Mouse (Mus musculus) liver, embryonic 14 days (tissue): ENCODE results near the gene Hps4. TPM values are rescaled to one million over a fixed set of nuclear protein-coding genes. Genes with fewer than 3 reads are reported as not detected.

ENCODE experiments used
- polyA plus RNA-seq: library from polyadenylated mRNA; depleted of rRNA; stranded (reverse); fragments of >200 nt; gene quantifications from 2 replicates; pipeline ENCODE4 v1.2.3, GENCODE M21; 2012; rRNA removed

Hps4 gene
- polyA plus RNA-seq, result 8.3 and 9.4 TPM in 2 replicates

DNA sequence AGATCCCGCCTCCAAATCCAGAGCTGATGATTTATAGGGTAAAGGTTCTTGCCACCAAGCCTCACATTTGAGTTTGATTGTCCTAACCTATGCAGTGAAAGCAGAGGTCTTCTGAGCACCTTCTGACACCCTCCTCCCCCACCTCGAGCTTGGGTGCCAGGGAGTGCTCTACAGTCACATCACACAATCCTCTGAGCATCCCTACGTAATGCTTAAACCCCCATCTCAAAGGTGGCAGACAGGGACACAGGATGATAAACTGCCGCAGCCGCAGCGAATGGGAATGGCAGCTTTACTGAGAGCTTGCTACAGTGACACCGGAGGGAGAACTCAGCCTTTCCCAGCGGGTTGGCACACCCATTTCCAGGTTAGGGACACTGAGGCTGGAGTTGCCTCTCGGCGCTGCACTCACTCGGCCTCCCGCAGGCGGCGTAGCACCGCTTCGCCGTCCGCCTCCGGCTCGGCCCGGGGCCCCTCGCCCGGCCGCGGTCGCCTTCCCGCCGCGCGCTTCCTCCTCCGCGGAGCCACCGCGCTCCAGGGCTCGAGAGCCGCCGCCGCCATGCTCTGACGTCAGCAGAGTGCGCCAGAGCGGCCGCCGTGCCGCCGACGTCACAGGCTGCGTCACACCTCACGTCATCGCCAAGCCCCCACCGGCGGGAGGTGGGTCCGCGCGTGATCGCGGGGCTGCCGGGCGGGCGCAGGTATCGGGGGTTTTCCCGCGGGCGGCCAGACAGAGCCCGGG is at the start of gene Hps4, which contains the start of gene Srrd:
Gene Hps4 (plus strand): TSS at position 621 of the 742 bp plus-strand sequence.
Gene Srrd (minus strand): TSS at position 578 of the 742 bp plus-strand sequence.

DNA sequence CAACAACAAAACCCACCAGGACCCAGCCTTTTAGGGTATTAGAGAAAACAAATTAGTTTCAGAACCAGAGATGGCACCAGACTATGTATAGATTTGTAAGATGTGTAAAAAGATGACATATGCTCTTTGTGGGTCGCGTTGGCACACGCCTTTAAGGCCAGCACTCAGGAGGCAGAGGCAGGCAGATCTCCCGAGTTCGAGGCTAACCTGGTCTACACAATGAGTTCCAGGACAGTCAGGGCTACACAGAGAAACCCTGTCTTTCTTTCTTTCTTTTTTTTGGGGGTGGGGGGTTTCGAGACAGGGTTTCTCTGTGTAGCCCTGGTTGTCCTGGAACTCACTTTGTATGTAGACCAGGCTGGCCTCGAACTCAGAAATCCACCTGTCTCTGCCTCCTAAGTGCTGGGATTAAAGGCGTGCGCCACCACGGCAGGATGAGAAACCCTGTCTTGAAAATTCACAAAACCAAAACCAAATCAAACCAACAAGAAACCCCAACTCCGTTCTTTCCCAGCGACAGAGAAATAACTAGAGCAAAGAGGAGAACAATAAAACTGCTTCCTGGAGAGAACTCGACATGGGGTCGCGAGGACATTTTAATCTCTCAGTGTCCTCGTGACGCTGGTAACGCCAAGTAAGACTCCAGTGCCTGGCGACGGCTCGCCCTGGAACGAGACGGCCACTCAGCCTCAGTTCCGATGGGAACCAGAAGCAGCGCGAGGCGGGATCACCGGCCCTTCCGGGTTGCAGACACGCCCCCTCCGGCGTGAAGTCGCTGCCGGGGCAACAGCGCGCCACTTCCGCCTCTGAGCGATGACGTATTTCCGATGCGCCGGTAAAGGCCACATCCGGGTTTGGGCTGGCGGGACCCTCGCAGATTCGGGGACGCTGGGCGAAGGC is 17.1 kb upstream of the Hps4 start, which contains the start of gene Tfip11:
Gene Tfip11 (plus strand): TSS at position 813 of the 900 bp plus-strand sequence.

DNA sequence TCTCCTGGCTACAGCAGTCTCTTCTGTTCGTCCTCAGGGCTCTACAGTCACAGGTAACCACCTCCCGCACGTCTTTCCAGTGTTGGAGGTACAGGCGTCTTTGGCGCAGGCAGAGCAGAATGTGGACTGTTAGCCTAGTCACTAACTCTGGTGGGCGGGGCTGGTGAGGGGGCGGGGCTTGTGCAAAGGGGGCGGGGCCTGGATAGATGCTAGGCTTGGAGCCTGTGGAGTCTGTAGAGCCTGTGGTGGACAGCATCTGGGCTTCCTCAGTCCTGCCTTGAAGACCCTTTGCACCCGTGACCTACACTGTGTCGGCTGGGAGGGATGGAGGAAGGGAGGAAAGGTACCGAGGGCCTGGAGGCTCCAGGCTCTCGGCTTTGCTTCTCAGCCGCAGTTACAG is 13.0 kb downstream of the Hps4 start, which contains the start of gene Gm6583:
Gene Gm6583 (minus strand): TSS at position 124 of the 400 bp plus-strand sequence.

DNA sequence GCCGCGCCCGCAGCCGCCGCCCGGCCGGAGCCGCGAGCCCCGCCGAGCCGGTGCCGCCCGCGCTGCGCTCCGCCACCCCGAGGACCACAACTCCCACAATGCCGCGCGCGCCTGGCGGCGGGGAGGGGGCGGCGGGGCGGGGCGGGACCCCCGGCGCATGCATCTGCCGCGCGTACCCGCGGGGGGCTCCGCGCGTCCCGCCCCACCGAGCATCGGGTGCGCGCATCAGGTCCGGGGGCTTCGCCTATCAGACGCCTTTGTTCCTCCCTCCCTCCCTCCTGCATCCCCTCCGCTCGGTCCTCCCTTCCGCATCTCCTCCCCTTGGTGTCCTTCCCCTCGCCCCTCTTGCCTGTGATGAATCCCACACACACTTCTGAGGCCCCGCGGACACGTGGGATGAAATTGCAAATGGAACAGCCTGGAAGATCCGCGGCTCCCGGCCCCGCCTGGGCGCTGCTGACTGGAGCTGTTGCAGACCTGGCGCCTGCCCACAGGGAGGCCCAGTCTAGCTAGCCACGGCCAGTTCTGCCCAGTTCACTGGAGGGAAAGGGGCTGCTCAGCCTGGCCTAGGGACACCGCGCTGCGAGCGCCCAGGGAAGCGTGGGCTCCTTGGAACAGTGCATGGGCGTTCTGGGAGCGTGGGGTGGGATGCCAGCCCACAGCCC is 52.0 kb downstream of the Hps4 start, which contains the start of gene Asphd2:
Gene Asphd2 (minus strand): TSS at position 88 of the 665 bp plus-strand sequence.

Other genes with a start within 250 kb of the Hps4 start
- 0.43 and 0.47 TPM in 2 replicates for gene Cryba4, start 90.6 kb upstream of the Hps4 start, polyA plus RNA-seq
- 0.07 TPM in 2 replicates for gene Crybb1, start 87.3 kb upstream of the Hps4 start, polyA plus RNA-seq
- gene Tpst2, start 66.4 kb upstream of the Hps4 start, polyA plus RNA-seq, result 14.4 and 16.7 TPM in 2 replicates
- 10.7 and 11.0 TPM in 2 replicates for gene Tfip11, start 16.7 kb upstream of the Hps4 start, polyA plus RNA-seq
- gene Srrd, start within 50 bp of the Hps4 start, polyA plus RNA-seq, result 13.6 and 16.6 TPM in 2 replicates
- 0.08 and 0.09 TPM in 2 replicates for gene Gm6583, start 12.9 kb downstream of the Hps4 start, polyA plus RNA-seq
- gene Asphd2, start 51.8 kb downstream of the Hps4 start, polyA plus RNA-seq, result 0.13 and 0.44 TPM in 2 replicates
- not detected in 2 replicates for gene Gm6588, start 106.3 kb downstream of the Hps4 start, polyA plus RNA-seq
- gene Sez6l, start 234.1 kb downstream of the Hps4 start, polyA plus RNA-seq, result 0.02 TPM in 2 replicates